Mouse (Mus musculus): ENCODE data around the gene 6030468B19Rik. TPM values are rescaled to one million over a fixed set of nuclear protein-coding genes. Genes with fewer than 3 reads are reported as not detected.

The 6030468B19Rik gene
- not detected in 2 replicates for polyA plus RNA-seq (2015; fragmentation: Nextera tagmentation; extraction: Ambion mirVana)

DNA sequence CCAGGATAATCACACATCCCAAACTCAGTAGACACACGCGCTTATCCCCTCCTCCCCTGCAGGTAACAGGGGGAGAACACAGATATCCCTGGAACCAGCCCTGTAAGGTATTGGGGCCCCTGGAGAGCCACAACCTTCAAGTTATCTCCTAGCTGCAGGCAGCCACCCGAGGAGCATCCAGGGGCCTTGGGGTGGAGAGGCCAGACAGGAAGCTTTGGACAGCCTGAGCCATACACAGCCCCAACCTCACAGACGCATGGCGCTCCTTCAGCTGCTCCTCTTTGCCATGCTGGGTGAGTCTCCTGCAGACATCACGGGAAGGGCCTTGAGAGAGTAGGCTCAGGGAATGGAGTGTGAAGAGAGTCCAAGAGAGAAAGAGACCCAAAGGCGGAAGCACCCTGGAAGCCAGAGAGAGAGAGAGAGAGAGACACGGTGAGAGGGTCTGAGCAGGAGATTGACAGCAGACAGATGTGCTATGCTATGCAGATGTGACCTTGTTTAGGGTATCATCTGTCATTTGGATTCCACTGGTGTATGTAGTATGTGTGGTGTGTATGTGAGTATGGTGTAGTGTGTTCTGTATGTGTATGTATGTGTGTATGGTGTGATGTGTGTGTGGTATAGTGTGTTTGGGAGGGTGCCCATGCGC lies at the start of gene 6030468B19Rik:
Gene 6030468B19Rik, plus strand, starts transcription at position 150 of the 649 bp plus-strand sequence.
- Histone ChIP-seq H3K9ac (no peak within 1 kb of the TSS), H3K4me1 (no peaks in the 10 kb centered on the region), H3K4me2 (no peak within 1 kb of the TSS), H3K27ac (no peak within 1 kb of the TSS), H3K27me3 (replicated peaks) (no peaks in the 10 kb centered on the region), H3K4me3 (no peak within 1 kb of the TSS), H3K9me3 (no peaks in the 10 kb centered on the region), H3K36me3 (replicated peaks) (no peaks in the 10 kb centered on the region)
- 61% methylated on average over 9 of the region's 9 CpGs for WGBS
- no peak for ATAC-seq (replicated peaks)

GRCm38 (mm10) chr11:117748628-117749027 lies 48.8 kb upstream of the 6030468B19Rik start:
- no peak for ATAC-seq (replicated peaks)
- Histone ChIP-seq H3K27me3 (replicated peaks) (no peaks in the 10 kb centered on the region), H3K9me3 (no peaks in the 10 kb centered on the region), H3K9ac (no peak overlapping the region), H3K4me2 (no peak overlapping the region), H3K27ac (no peak overlapping the region), H3K36me3 (replicated peaks) (peaks cover 86% of the 10 kb centered on the region), H3K4me3 (no peak overlapping the region), H3K4me1 (no peaks in the 10 kb centered on the region)
- 84% methylated on average over 4 of the region's 4 CpGs for WGBS

DNA sequence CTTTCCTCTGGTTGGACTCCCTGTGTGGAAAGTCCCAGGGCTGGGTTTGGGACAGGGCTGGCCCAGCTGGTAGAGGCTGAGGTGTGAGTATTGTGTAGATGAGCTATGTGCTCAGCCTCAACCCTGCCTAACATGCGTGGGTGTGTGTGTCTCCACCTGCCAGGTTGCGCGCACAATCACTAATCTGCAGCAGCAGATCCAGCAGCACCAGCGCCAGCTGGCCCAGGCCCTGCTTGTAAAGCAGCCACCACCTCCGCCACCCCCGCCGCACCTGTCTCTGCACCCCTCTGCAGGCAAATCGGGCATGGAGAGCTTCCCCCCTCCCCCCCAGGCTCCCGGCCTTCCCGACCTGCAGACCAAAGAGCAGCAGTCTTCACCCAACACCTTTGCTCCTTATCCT lies 48.0 kb upstream of the 6030468B19Rik start:
- 93% methylated on average over 10 of the region's 10 CpGs for WGBS
- H3K9me3 ChIP-seq, result no peaks in the 10 kb centered on the region
- peaks cover 88% of the 10 kb centered on the region for H3K36me3 ChIP-seq (replicated peaks)
- no peaks in the 10 kb centered on the region for H3K4me1 ChIP-seq
- no peak overlapping the region for H3K9ac ChIP-seq
- H3K4me3 ChIP-seq, result no peak overlapping the region
- no peak overlapping the region for H3K27ac ChIP-seq
- no peak overlapping the region for H3K4me2 ChIP-seq
- no peaks in the 10 kb centered on the region for H3K27me3 ChIP-seq (replicated peaks)
- ATAC-seq (replicated peaks), result no peak

GRCm38 (mm10) chr11:117751544-117751943 lies 45.9 kb upstream of the 6030468B19Rik start:
- Histone ChIP-seq H3K4me2 (no peak overlapping the region), H3K9ac (no peak overlapping the region), H3K9me3 (no peaks in the 10 kb centered on the region), H3K27ac (no peak overlapping the region), H3K4me1 (no peaks in the 10 kb centered on the region), H3K4me3 (no peak overlapping the region), H3K27me3 (replicated peaks) (no peaks in the 10 kb centered on the region), H3K36me3 (replicated peaks) (peaks cover 88% of the 10 kb centered on the region)
- WGBS, result 85% methylated on average over 6 of the region's 6 CpGs
- ATAC-seq (replicated peaks), result no peak

DNA sequence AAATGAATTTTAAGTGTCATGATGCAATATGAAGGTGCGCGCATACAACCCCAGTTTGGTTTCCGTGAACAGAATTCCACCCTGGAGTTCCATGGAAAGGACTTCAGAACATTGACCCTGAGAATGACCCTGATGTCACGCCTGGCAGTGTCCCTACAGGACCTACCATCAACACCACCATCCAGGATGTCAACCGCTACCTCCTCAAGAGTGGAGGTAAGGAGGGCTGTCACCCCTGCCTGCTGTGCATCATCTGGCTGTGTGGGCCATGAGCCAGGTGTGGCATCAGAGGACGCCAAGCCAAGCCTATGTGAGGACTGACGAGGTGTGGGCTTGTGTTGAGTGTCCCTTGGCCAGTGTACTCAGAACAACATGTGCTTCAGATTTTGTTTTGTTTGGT lies 41.6 kb upstream of the 6030468B19Rik start:
- 97% methylated on average over 7 of the region's 7 CpGs for WGBS
- H3K4me2 ChIP-seq, result no peak overlapping the region
- H3K4me3 ChIP-seq, result no peak overlapping the region

DNA sequence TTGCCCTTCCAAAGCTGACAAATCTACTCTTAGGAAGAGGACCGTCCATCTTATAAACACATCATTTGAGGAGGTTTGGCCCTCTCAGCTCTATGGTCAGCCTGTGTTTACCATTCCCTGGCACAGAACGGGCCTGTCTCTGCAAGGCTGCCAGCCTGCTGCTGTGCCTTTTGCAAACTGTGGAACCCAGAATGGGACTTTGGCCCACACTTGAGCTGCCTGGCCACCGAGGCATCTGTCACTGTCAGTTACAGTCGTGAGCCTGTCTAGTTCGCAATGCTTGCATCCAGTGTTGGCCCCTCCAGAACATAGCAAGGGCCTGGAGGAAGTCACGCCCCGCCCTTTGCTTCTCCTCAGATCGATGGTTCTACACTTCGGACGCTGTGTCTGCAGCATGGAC lies 38.2 kb upstream of the 6030468B19Rik start:
- Histone ChIP-seq H3K4me2 (no peak overlapping the region), H3K4me3 (no peak overlapping the region), H3K36me3 (replicated peaks) (peaks cover 68% of the 10 kb centered on the region), H3K27ac (no peak overlapping the region), H3K4me1 (no peaks in the 10 kb centered on the region), H3K9ac (no peak overlapping the region), H3K9me3 (no peaks in the 10 kb centered on the region), H3K27me3 (replicated peaks) (no peaks in the 10 kb centered on the region)
- 96% methylated on average over 10 of the region's 10 CpGs for WGBS
- ATAC-seq (replicated peaks), result no peak

More for the DNA sequence above, 41.6 kb upstream of the 6030468B19Rik start:
- H3K4me1 ChIP-seq, result no peaks in the 10 kb centered on the region
- ATAC-seq (replicated peaks), result no peak
- H3K9me3 ChIP-seq, result no peaks in the 10 kb centered on the region
- no peaks in the 10 kb centered on the region for H3K27me3 ChIP-seq (replicated peaks)
- H3K27ac ChIP-seq, result no peak overlapping the region
- H3K36me3 ChIP-seq (replicated peaks), result peaks cover 88% of the 10 kb centered on the region
- H3K9ac ChIP-seq, result no peak overlapping the region

DNA sequence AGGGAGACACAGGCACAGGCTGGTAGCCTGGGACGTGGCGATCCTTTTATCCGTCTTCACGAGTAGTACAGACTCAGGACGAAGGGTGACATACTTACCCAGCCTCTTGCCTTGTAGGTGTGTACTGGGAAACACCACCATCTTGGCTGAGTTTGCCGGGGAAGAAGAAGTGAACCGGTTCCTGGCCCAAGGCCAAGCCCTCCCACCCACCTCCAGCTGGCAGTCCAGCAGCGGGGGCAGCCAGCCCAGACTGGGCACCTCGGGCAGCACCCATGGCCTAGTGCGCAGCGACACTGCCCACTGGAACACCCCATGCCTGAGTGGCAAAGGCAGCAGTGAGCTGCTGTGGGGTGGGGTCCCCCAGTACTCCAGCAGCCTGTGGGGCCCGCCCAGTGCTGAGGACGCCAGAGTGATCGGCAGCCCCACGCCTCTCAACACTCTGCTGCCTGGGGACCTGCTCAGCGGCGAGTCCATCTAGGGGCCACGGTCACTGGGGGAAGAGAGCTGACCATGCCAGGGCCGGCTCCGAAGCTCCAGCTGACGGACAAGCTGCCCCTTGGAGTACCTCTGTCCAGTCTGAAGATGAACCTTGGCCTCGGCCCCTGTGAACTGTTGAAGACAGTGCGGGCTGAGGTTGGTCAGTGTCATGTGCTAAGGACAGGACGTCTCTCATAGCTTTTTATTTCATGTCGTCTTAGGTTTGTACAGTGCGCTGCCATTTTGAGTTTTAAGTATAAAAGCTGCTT lies 36.9 kb upstream of the 6030468B19Rik start:
- no peaks in the 10 kb centered on the region for H3K9me3 ChIP-seq
- ATAC-seq (replicated peaks), result no peak
- no peaks in the 10 kb centered on the region for H3K27me3 ChIP-seq (replicated peaks)
- no peak overlapping the region for H3K4me3 ChIP-seq
- 88% methylated on average over 26 of the region's 26 CpGs for WGBS
- H3K36me3 ChIP-seq (replicated peaks), result peaks cover 60% of the 10 kb centered on the region
- H3K4me2 ChIP-seq, result no peak overlapping the region
- H3K4me1 ChIP-seq, result no peaks in the 10 kb centered on the region
- H3K9ac ChIP-seq, result no peak overlapping the region
- no peak overlapping the region for H3K27ac ChIP-seq

GRCm38 (mm10) chr11:117761801-117762200 lies 35.7 kb upstream of the 6030468B19Rik start:
- peaks cover 47% of the 10 kb centered on the region for H3K36me3 ChIP-seq (replicated peaks)
- H3K27me3 ChIP-seq (replicated peaks), result no peaks in the 10 kb centered on the region
- H3K4me1 ChIP-seq, result no peaks in the 10 kb centered on the region
- no peak overlapping the region for H3K9ac ChIP-seq
- 90% methylated on average over 13 of the region's 13 CpGs for WGBS
- ATAC-seq (replicated peaks), result no peak
- H3K27ac ChIP-seq, result no peak overlapping the region
- no peak overlapping the region for H3K4me3 ChIP-seq
- H3K9me3 ChIP-seq, result no peaks in the 10 kb centered on the region
- H3K4me2 ChIP-seq, result no peak overlapping the region

GRCm38 (mm10) chr11:117762246-117762645 lies 35.2 kb upstream of the 6030468B19Rik start:
- Histone ChIP-seq H3K9ac (no peak overlapping the region), H3K4me3 (no peak overlapping the region), H3K27ac (no peak overlapping the region), H3K9me3 (no peaks in the 10 kb centered on the region), H3K27me3 (replicated peaks) (no peaks in the 10 kb centered on the region), H3K4me1 (no peaks in the 10 kb centered on the region), H3K4me2 (no peak overlapping the region), H3K36me3 (replicated peaks) (peaks cover 43% of the 10 kb centered on the region)
- no peak for ATAC-seq (replicated peaks)
- WGBS, result 84% methylated on average over 12 of the region's 12 CpGs

DNA sequence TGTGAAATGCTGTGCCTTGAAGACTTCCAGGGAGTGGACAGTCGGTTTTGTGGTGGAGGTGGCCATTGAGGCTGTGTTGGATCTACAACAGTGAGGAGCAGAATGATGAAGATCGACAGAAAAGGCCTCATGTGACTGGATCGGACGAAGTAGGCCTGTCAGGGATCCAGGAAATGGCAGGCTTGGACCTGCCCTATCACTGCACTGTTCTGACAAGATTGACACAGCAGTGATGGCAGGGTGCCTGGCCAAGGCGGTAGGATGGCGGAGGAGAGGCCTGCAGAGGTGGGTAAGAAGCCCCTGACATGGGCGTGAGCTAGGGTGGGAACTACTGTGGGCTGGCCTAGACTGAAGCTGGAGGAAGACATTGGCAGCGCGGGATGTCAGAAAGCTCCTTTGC lies 33.1 kb upstream of the 6030468B19Rik start:
- no peak overlapping the region for H3K4me3 ChIP-seq
- ATAC-seq (replicated peaks), result no peak
- H3K9me3 ChIP-seq, result no peaks in the 10 kb centered on the region
- 89% methylated on average over 9 of the region's 9 CpGs for WGBS
- no peak overlapping the region; the same call in 1 of the 2 replicates for H3K27ac ChIP-seq
- H3K9ac ChIP-seq, result no peak overlapping the region
- peaks cover 4% of the 10 kb centered on the region; the same call in 1 of the 2 replicates for H3K4me1 ChIP-seq
- H3K4me2 ChIP-seq, result no peak overlapping the region
- no peaks in the 10 kb centered on the region for H3K27me3 ChIP-seq (replicated peaks)
- peaks cover 27% of the 10 kb centered on the region for H3K36me3 ChIP-seq (replicated peaks)

- Histone ChIP-seq H3K9ac (no peak overlapping the region), H3K4me3 (no peak overlapping the region), H3K9me3 (no peaks in the 10 kb centered on the region), H3K27ac (no peak overlapping the region), H3K4me1 (peaks cover 6% of the 10 kb centered on the region; the same call in 1 of the 2 replicates), H3K36me3 (replicated peaks) (peaks cover 18% of the 10 kb centered on the region), H3K4me2 (no peak overlapping the region), H3K27me3 (replicated peaks) (no peaks in the 10 kb centered on the region)
- WGBS, result 90% methylated on average over 5 of the region's 5 CpGs
- ATAC-seq (replicated peaks), result 0 out of 2 replicates have a peak, but pooled peaks have one; percentile 12
These were observed 32.1 kb upstream of the 6030468B19Rik start for GRCm38 (mm10) chr11:117765361-117765760.

DNA sequence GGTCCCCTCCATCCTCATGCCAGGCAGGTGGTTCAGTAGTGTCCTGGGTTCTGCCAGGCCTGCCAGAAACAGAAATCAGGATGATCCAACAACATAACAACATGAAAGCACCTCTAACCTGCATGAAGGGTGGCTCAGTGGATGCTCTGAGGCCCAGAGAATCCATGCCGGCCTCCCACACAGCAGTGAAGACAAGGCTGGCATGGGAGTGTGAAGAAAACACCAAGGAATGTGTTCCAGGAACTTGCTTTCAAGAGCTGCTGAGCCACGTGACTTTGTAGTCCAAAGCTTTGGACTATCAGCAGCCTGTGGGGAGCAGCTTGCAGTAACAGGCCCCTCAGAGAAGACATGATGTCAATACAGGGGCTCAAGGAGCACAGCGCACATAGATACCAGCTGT lies 31.2 kb upstream of the 6030468B19Rik start:
- Histone ChIP-seq H3K36me3 (replicated peaks) (peaks cover 9% of the 10 kb centered on the region; the same call in 1 of the 2 replicates), H3K9me3 (no peaks in the 10 kb centered on the region), H3K4me2 (no peak overlapping the region), H3K4me3 (no peak overlapping the region), H3K27me3 (replicated peaks) (no peaks in the 10 kb centered on the region), H3K27ac (no peak overlapping the region), H3K9ac (no peak overlapping the region), H3K4me1 (peaks cover 6% of the 10 kb centered on the region; the same call in 1 of the 2 replicates)
- ATAC-seq (replicated peaks), result no peak
- WGBS, result 91% methylated on average over 3 of the region's 3 CpGs

Measured in midbrain, embryonic 15.5 days (tissue).